Mouse (Mus musculus): Measurements from ENCODE around the gene Pbx2.

The Pbx2 gene

GRCm38 (mm10) chr17:34583397-34583796 lies 7.7 kb upstream of the Pbx2 start:
- peak in 1 of 2 experiments; percentile 54 for DNase-seq

GRCm38 (mm10) chr17:34583819-34584218 lies 7.2 kb upstream of the Pbx2 start:
- no peak for DNase-seq

DNA sequence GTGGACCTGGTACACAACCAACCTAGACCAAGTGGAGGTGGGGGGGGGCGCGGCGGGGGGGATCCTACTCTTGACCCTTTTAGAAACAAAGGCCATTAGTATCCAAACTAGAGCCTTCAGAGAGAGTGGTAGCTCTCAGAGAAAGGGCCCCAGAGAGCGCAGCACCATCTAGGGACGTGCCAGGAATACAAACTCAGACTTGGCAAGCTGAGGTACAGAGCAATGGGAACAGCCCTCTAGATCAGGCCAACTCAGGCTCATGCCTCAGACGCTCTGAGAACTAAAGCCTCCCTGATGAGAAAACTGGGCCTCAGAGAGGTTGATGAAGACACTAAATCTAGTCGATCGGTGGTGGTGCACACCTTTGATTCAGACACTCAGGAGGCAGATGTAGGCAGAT lies 5.9 kb upstream of the Pbx2 start:
- DNase-seq: peak in 1 of 2 experiments; percentile 44

DNA sequence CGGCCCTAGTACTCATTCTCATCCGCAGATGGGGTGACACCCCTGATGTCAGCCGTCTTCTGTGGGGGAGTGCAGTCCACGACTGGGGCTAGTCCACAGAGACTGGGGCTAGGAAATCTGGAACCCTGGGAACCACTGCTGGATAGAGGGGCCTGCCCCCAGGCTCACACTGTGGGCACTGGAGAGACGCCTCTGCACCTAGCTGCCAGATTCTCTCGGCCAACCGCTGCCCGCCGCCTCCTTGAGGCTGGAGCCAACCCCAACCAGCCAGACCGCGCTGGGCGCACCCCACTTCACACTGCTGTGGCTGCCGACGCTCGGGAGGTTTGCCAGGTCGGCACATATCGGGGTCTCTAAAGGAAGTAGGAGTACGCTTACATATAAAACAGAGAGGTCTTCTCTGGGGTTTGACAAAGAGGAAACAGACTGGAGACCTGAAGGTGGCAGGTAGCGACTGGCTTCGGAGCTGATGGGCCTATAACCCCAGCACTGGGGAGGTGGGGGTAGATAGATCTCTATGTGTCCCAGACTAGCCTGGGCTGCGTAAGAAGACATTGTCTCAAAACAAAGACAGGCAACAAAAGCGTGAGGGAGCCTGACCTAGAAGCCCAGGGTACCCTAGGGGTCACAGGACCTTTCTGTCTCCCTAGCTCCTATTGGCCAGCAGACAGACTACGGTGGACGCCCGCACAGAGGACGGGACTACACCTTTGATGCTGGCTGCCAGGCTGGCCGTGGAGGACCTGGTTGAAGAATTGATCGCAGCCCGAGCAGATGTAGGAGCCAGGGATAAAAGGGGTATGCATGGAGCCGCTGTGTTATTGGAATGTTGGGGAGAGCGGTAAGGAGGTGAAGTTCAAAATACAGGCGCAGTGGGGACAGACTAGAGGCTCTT lies 4.9 kb upstream of the Pbx2 start:
- DNase-seq: peak; percentile 55 to 57

DNA sequence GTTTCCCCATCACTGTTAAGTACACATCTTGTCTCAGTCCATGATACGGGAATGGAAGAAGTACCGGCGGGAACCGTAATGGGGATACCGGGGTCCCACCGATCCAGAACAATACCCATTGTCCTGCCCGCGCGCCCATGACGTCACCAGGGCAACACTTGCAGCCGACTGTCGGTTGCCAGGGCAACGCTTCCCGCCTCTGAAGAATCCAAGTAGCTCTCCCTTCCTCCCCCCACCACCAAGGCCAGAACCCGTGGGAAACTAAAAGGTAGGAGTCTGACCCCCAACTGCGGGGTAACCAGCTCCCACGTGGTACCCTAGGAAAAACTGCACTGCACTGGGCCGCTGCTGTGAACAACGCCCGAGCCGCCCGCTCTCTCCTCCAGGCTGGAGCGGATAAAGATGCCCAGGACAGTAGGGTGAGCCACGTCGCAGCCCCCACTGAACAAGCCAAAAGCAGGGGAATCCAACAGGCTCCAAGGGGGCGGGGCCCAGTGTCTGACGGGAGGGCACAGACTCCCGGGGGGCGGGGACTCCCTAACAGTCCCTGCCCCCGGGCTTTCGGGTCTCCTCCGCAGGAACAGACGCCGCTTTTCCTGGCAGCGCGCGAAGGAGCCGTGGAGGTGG lies 4.2 kb upstream of the Pbx2 start:
- DNase-seq: peak; percentile 95 to 96

- DNase-seq: peak; percentile 99
Measured at GRCm38 (mm10) chr17:34587423-34587811, 3.6 kb upstream of the Pbx2 start.

GRCm38 (mm10) chr17:34587814-34588213 lies 3.3 kb upstream of the Pbx2 start:
- DNase-seq: no peak

GRCm38 (mm10) chr17:34588767-34589166 lies 2.3 kb upstream of the Pbx2 start:
- DNase-seq: no peak

DNA sequence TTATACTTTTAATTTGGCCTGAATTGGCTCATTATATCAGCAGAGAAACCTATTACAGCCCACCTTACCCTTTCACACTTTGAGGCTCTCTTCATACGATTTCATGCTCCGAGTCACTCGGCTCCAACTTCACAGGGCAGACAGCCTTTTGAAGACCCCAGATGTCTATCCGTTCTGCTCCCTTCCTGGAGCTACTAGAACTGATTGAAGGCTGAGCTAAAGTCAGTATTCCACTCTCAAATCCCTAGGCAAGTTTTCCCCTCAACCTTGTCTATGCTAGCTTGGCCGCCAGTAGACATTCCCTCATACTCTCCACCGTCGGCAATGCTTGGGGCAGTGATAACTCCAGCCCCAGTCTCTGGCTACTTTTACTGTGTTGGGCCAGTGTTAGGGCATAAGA lies 1.9 kb upstream of the Pbx2 start:
- no peak for DNase-seq

- peak in 1 of 2 experiments; percentile 42 for DNase-seq
Measured at GRCm38 (mm10) chr17:34589681-34590101, 1.4 kb upstream of the Pbx2 start, which contains the start of gene Gpsm3. Gene Gpsm3 (plus strand): TSS chr17:34589806.

GRCm38 (mm10) chr17:34590154-34590987 lies 695 bp upstream of the Pbx2 start:
- DNase-seq: peak in 1 of 2 experiments; percentile 31

- DNase-seq: peak; percentile 96 to 98
Measured at GRCm38 (mm10) chr17:34591994-34592375, 919 bp downstream of the Pbx2 start.

DNA sequence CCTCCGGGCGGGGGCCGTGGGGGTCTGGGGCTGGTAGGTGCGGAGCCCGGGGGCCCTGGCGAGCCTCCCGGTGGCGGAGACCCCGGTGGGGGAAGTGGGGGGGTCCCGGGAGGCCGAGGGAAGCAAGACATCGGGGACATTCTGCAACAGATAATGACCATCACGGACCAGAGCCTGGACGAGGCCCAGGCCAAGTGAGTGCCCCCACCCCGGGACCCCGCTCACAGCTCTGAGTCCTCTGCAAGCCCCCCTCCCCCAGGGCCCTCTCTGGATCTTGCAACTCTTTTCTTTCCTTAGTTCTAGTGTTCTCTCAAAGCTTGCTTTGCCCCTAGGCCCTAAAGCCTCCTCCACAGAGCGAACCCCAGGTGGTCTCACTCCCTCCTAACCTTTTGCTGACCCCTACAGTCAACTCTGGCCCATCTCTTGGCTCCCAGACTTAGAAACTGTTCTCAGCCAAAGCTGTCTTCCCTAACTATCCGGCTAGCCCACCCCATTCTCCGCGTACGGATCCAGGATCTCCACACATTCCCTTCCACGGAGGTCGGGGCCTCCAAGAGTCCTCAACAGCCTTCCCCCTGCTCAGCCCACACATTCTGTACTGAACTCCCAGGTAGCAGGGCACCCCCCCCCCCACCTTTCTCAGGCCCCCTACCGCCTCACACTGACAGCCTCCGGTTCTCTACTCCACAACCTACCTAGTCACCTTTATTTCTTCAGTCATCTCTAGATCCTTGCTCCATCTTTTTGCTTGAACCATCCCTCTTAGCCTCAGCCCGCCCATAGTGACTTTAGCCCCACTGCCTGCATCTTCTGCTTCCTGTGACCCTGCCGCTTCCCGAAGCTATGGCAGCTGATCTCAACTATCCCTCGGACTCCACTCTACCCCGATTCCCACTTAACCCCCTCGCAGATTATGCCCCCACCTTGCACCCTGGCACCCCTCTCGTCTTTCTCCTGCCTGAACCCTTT lies 1.8 kb downstream of the Pbx2 start:
- DNase-seq: peak; percentile 53 to 71

GRCm38 (mm10) chr17:34593752-34594525 lies 2.9 kb downstream of the Pbx2 start:
- DNase-seq: no peak

DNA sequence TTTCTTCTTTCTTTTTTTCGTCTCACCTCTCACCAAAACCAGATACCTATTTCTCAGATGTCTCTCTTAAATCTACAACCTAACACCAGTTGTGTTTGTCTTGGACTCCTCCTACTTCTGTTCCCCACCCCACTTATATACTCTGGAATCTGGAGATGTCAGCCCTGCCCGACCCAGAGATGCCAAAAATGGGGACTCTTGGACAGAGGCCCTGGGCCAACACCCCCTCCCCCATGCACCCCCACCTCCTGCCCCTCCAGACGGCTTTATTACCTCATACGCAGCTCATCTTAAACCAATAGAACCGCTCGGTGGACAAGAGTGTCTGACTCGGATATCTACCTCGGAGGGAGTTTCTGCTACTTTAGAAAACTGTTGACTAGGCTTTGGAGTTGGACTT lies 5.0 kb downstream of the Pbx2 start:
- DNase-seq: no peak

- peak in 1 of 2 experiments; percentile 8 for DNase-seq
Measured at GRCm38 (mm10) chr17:34597566-34598095, 6.6 kb downstream of the Pbx2 start, which contains the start of gene Ager. Gene Ager (plus strand): TSS chr17:34597862.

- DNase-seq: peak in 1 of 2 experiments; percentile 25
Measured at GRCm38 (mm10) chr17:34599891-34600290, 8.8 kb downstream of the Pbx2 start.

GRCm38 (mm10) chr17:34601796-34602195 lies 10.7 kb downstream of the Pbx2 start:
- DNase-seq: peak in 1 of 2 experiments; percentile 18

GRCm38 (mm10) chr17:34603375-34604060 lies 12.5 kb downstream of the Pbx2 start, which contains the start of gene Rnf5:
Gene Rnf5 (minus strand): TSS chr17:34603690.
- DNase-seq: peak; percentile 99 to 100

- DNase-seq: peak; percentile 100
Measured at GRCm38 (mm10) chr17:34604061-34604508, 13.0 kb downstream of the Pbx2 start, which contains the start of gene Agpat1. Gene Agpat1 (plus strand): TSS chr17:34604262.
